Mouse (Mus musculus) neural tube, embryonic 14.5 days (tissue): ENCODE data around the gene Ap1b1. TPM values are rescaled to one million over a fixed set of nuclear protein-coding genes. Genes with fewer than 3 reads are reported as not detected.

Experiments used
- ATAC-seq: fragments of 200-750 bp; cut with Nextera tagmentation; 2 replicates; pipeline ENCODE4 v1.8.0; 2017; ENCODE audit warnings: low read depth, mild to moderate bottlenecking, moderate TSS enrichment, moderate library complexity
- H3K27ac ChIP-seq: fragments of 300-500 bp; sonication (generic); 2 replicates; pipeline ENCODE4 v1.5.1; 2014; ENCODE audit warnings: low read depth, mild to moderate bottlenecking, control low read depth, low read length, moderate library complexity, mixed read lengths
- H3K27me3 ChIP-seq: fragments of 300-500 bp; sonication (generic); 2 replicates; pipeline ENCODE4 v1.6.1; 2014; ENCODE audit warnings: low read length; ENCODE audit not compliant: control insufficient read depth, insufficient read depth
- H3K36me3 ChIP-seq: fragments of 300-500 bp; sonication (generic); 2 replicates; pipeline ENCODE4 v1.6.1; 2014; ENCODE audit warnings: low read length, mixed read lengths; ENCODE audit not compliant: control insufficient read depth, insufficient read depth
- H3K4me1 ChIP-seq: fragments of 300-500 bp; sonication (generic); 2 replicates; pipeline ENCODE4 v1.6.1; 2014; ENCODE audit warnings: low read length; ENCODE audit not compliant: control insufficient read depth, insufficient read depth
- H3K4me2 ChIP-seq: fragments of 300-500 bp; sonication (generic); 2 replicates; pipeline ENCODE4 v1.6.1; 2014; ENCODE audit warnings: mild to moderate bottlenecking, low read depth, low read length, control low read depth
- H3K4me3 ChIP-seq: fragments of 300-500 bp; sonication (generic); 2 replicates; pipeline ENCODE4 v1.5.1; 2014; ENCODE audit warnings: low read depth, low read length, control low read depth, mixed read lengths
- H3K9ac ChIP-seq: fragments of 300-500 bp; sonication (generic); replicated peaks from 2 replicates; pipeline ENCODE4 v1.6.1; 2014; ENCODE audit warnings: low read depth, mild to moderate bottlenecking, control low read depth, low read length, mixed read lengths
- H3K9me3 ChIP-seq: fragments of 300-500 bp; sonication (generic); 2 replicates; pipeline ENCODE4 v1.6.1; 2016; ENCODE audit warnings: low read length; ENCODE audit not compliant: control insufficient read depth
- WGBS: fragments of 180-500 bp; shearing (Covaris S2); extraction: QIAGEN DNeasy Blood & Tissue Kit; methylation state at CpG from one replicate; pipeline ENCODE4 v1.1.7; 2014; 5-methylcytosine and 5-hydroxymethylcytosine counted together
- polyA plus RNA-seq: library from polyadenylated mRNA; unstranded; fragments of >200 nt; fragmentation: Nextera tagmentation; extraction: Ambion mirVana; gene quantifications from 2 replicates; pipeline ENCODE4 v1.2.1, GENCODE M21; 2014

Gene Ap1b1
- polyA plus RNA-seq, 1 experiment from 2014 or later, result 94.9 TPM

DNA sequence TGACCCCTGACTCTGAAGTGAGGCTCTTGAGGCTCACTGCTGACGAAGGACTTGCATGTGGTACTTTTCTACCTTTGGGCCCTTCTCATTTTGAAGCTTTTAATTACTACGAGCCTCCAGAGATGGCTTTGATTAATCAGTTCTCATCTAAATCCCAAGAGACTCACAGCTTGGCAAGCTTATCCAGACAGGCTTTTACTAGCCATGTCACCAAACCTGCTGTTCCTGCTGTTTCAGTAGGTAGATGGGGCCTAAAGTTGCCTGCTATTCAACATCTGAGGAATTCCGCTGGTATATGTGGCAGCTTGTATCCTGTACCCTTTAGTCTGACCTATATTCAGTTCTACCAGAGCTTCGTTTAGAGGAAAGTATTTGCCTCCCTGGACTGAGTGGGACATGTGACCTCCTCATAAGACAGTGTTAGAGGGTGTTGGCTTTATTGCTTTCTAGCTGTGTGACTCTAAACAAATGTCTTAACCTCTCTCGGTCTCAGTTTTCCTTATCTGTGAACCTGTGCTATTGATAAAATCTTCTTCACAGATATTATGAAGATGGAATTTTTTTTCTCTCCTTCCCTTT, 10.1 kb downstream of the Ap1b1 start:
- no peaks in the 10 kb centered on the region for H3K4me1 ChIP-seq
- no peak overlapping the region for H3K27ac ChIP-seq
- H3K9me3 ChIP-seq, result no peaks in the 10 kb centered on the region
- no peak overlapping the region for H3K4me3 ChIP-seq
- 0 out of 2 replicates have a peak, but pooled peaks cover 2% of the 10 kb centered on the region for H3K36me3 ChIP-seq
- no peak overlapping the region for H3K4me2 ChIP-seq
- no peaks in the 10 kb centered on the region for H3K27me3 ChIP-seq
- ATAC-seq, result no peak
- 83% methylated on average over 5 of the region's 5 CpGs for WGBS
- no peak overlapping the region for H3K9ac ChIP-seq

GRCm38 (mm10) chr11:4998352-4998751, 11.7 kb downstream of the Ap1b1 start:
- ATAC-seq, result no peak
- H3K4me1 ChIP-seq, result no peaks in the 10 kb centered on the region
- no peak overlapping the region for H3K4me2 ChIP-seq
- H3K9me3 ChIP-seq, result no peaks in the 10 kb centered on the region
- no peaks in the 10 kb centered on the region for H3K27me3 ChIP-seq
- 12% methylated on average over 3 of the region's 3 CpGs for WGBS
- no peak overlapping the region for H3K4me3 ChIP-seq
- H3K9ac ChIP-seq, result no peak overlapping the region
- H3K36me3 ChIP-seq, result peaks cover 2% of the 10 kb centered on the region
- no peak overlapping the region for H3K27ac ChIP-seq

GRCm38 (mm10) chr11:4998762-4999161, 12.1 kb downstream of the Ap1b1 start:
- Histone ChIP-seq H3K36me3 (peaks cover 6% of the 10 kb centered on the region), H3K27me3 (no peaks in the 10 kb centered on the region), H3K4me1 (no peaks in the 10 kb centered on the region), H3K4me3 (no peak overlapping the region), H3K4me2 (no peak overlapping the region), H3K9ac (no peak overlapping the region), H3K27ac (no peak overlapping the region), H3K9me3 (no peaks in the 10 kb centered on the region)
- no peak for ATAC-seq
- 42% methylated on average over 1 of the region's 1 CpGs for WGBS

DNA sequence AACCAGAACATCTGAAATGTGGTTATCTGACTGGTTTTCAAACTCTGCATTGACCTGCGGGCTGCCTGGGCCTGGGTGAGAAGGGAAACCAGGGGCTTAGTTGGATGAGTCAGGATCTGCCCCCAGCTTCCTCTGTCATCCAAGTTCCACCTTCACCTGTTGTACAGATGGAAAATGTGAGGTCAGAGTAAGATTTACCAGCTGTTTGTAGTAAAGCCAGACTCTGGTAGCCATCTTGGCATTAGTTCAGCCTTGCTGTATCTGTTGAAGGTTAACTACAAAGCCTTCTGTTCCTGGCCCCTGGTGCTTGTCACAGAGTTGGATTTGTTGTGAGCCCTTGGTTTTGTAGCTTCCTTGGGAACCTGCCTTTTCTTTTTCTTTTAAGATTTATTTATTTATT, 13.6 kb downstream of the Ap1b1 start:
- H3K9ac ChIP-seq, result no peak overlapping the region
- no peak overlapping the region for H3K4me3 ChIP-seq
- peaks cover 10% of the 10 kb centered on the region for H3K36me3 ChIP-seq
- H3K27ac ChIP-seq, result no peak overlapping the region
- no peaks in the 10 kb centered on the region for H3K4me1 ChIP-seq
- no peak for ATAC-seq
- H3K9me3 ChIP-seq, result no peaks in the 10 kb centered on the region
- H3K27me3 ChIP-seq, result no peaks in the 10 kb centered on the region
- no peak overlapping the region for H3K4me2 ChIP-seq
- WGBS, result 95% methylated on average over 1 of the region's 1 CpGs

- ATAC-seq, result no peak
- WGBS, result 90% methylated on average over 4 of the region's 4 CpGs
- H3K36me3 ChIP-seq, result peaks cover 8% of the 10 kb centered on the region
Measured at GRCm38 (mm10) chr11:5002826-5003225, 16.2 kb downstream of the Ap1b1 start.

DNA sequence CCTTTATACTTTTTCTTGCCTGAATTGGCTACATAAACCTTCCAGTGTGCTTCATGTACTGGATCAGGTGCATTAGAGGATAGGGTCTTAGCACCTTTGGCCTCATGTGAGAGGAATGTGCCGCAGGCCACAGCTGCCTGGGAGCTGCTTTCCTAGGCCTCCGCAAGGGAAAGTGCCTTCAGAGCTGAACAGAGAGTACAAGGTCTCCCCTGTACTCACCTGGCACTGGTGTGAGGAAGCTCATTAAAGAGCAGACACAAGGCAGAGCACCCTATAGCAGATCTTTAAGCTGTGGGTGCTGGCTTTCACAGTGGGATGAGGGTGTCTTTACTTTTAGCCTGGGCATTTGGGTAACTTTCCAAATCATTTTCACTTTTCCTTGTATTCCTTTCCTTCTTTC, 18.9 kb downstream of the Ap1b1 start:
- 89% methylated on average over 2 of the region's 2 CpGs for WGBS
- no peak for ATAC-seq

More at GRCm38 (mm10) chr11:5002826-5003225, 16.2 kb downstream of the Ap1b1 start:
- Histone ChIP-seq H3K27me3 (no peaks in the 10 kb centered on the region), H3K9ac (no peak overlapping the region), H3K4me3 (no peak overlapping the region), H3K4me2 (no peak overlapping the region), H3K27ac (no peak overlapping the region), H3K4me1 (no peaks in the 10 kb centered on the region), H3K9me3 (no peaks in the 10 kb centered on the region)

GRCm38 (mm10) chr11:5007186-5007585, 20.6 kb downstream of the Ap1b1 start:
- peaks cover 13% of the 10 kb centered on the region for H3K36me3 ChIP-seq
- H3K4me3 ChIP-seq, result no peak overlapping the region
- no peak overlapping the region for H3K4me2 ChIP-seq
- H3K27ac ChIP-seq, result no peak overlapping the region
- H3K9me3 ChIP-seq, result no peaks in the 10 kb centered on the region
- H3K27me3 ChIP-seq, result no peaks in the 10 kb centered on the region
- 90% methylated on average over 1 of the region's 1 CpGs for WGBS
- no peak for ATAC-seq
- no peaks in the 10 kb centered on the region for H3K4me1 ChIP-seq
- H3K9ac ChIP-seq, result no peak overlapping the region

More for the DNA sequence above, 18.9 kb downstream of the Ap1b1 start:
- no peaks in the 10 kb centered on the region for H3K4me1 ChIP-seq
- H3K4me3 ChIP-seq, result no peak overlapping the region
- H3K27ac ChIP-seq, result no peak overlapping the region
- no peak overlapping the region for H3K4me2 ChIP-seq
- no peaks in the 10 kb centered on the region for H3K27me3 ChIP-seq
- H3K36me3 ChIP-seq, result peaks cover 8% of the 10 kb centered on the region
- H3K9ac ChIP-seq, result no peak overlapping the region
- H3K9me3 ChIP-seq, result no peaks in the 10 kb centered on the region

GRCm38 (mm10) chr11:5008867-5009266, 22.2 kb downstream of the Ap1b1 start:
- Histone ChIP-seq H3K27me3 (no peaks in the 10 kb centered on the region), H3K36me3 (peaks cover 22% of the 10 kb centered on the region), H3K9ac (no peak overlapping the region), H3K9me3 (no peaks in the 10 kb centered on the region), H3K27ac (no peak overlapping the region), H3K4me3 (no peak overlapping the region), H3K4me2 (no peak overlapping the region), H3K4me1 (no peaks in the 10 kb centered on the region)
- 90% methylated on average over 3 of the region's 3 CpGs for WGBS
- ATAC-seq, result no peak

- Histone ChIP-seq H3K4me1 (no peaks in the 10 kb centered on the region), H3K36me3 (peaks cover 28% of the 10 kb centered on the region), H3K4me2 (no peak overlapping the region), H3K9ac (no peak overlapping the region), H3K27ac (no peak overlapping the region), H3K4me3 (no peak overlapping the region), H3K27me3 (no peaks in the 10 kb centered on the region), H3K9me3 (no peaks in the 10 kb centered on the region)
- 82% methylated on average over 3 of the region's 3 CpGs for WGBS
- ATAC-seq, result no peak
Measured at GRCm38 (mm10) chr11:5009354-5010074, 22.9 kb downstream of the Ap1b1 start.
